Mouse (Mus musculus) forebrain, postnatal 0 days (tissue): Measurements from ENCODE around the gene Gm5128. TPM values are rescaled to one million over a fixed set of nuclear protein-coding genes. Genes with fewer than 3 reads are reported as not detected.
"Not testable (repeated sequence)": the region's sequence is repeated elsewhere in the genome, so short reads cannot be mapped to it uniquely, and the experiment has no call there.

Source experiments
- ATAC-seq: fragments of 200-750 bp; cut with Nextera tagmentation; 2 replicates; pipeline ENCODE4 v1.8.0; 2017; ENCODE audit warnings: mild to moderate bottlenecking, moderate library complexity
- DNase-seq: peaks from one replicate; pipeline ENCODE4 v3.0.0-alpha.2; 2015
- H3K27ac ChIP-seq: fragments of 300-500 bp; sonication (generic); 2 replicates; pipeline ENCODE4 v1.5.1; 2014; ENCODE audit warnings: low read depth, mild to moderate bottlenecking, antibody characterized with exemption, low read length, moderate library complexity, mixed read lengths
- H3K27me3 ChIP-seq: fragments of 300-500 bp; sonication (generic); 2 replicates; pipeline ENCODE4 v1.6.1; 2014; ENCODE audit warnings: mild to moderate bottlenecking, low read length, mixed read lengths; ENCODE audit not compliant: insufficient read depth
- H3K36me3 ChIP-seq: fragments of 300-500 bp; sonication (generic); 2 replicates; pipeline ENCODE4 v1.6.1; 2014; ENCODE audit warnings: mild to moderate bottlenecking, moderate library complexity; ENCODE audit not compliant: insufficient read depth
- H3K4me1 ChIP-seq: fragments of 300-500 bp; sonication (generic); 2 replicates; pipeline ENCODE4 v1.6.1; 2014; ENCODE audit warnings: antibody characterized with exemption; ENCODE audit not compliant: insufficient read depth
- H3K4me2 ChIP-seq: fragments of 300-500 bp; sonication (generic); 2 replicates; pipeline ENCODE4 v1.6.1; 2014; ENCODE audit warnings: low read depth, mild to moderate bottlenecking, moderate library complexity
- H3K4me3 ChIP-seq: fragments of 300-500 bp; sonication (generic); 2 replicates; pipeline ENCODE4 v1.5.1; 2014; ENCODE audit warnings: low read depth, low read length, mixed read lengths
- H3K9ac ChIP-seq: fragments of 300-500 bp; sonication (generic); 2 replicates; pipeline ENCODE4 v1.6.1; 2014; ENCODE audit warnings: mild to moderate bottlenecking
- H3K9me3 ChIP-seq: fragments of 300-500 bp; sonication (generic); 2 replicates; pipeline ENCODE4 v1.6.1; 2016; ENCODE audit warnings: low read length
- WGBS: fragments of 180-500 bp; shearing (Covaris S2); extraction: QIAGEN DNeasy Blood & Tissue Kit; methylation state at CpG from one replicate; pipeline ENCODE4 v1.1.7; 2014; 5-methylcytosine and 5-hydroxymethylcytosine counted together
- polyA plus RNA-seq: library from polyadenylated mRNA; unstranded; fragments of >200 nt; fragmentation: Nextera tagmentation; extraction: Ambion mirVana; gene quantifications from 2 replicates; pipeline ENCODE4 v1.2.1, GENCODE M21; 2015
- total RNA-seq: library from RNA; depleted of rRNA; stranded (reverse); fragments of >200 nt; gene quantifications from 2 replicates; pipeline ENCODE4 v1.2.3, GENCODE M21; 2014; rRNA removed

The Gm5128 gene
- total RNA-seq (not detected in 2 replicates), polyA plus RNA-seq (not detected in 2 replicates)

- WGBS = no CpG with 5 or more reads among the region's 15 CpGs
- H3K27ac ChIP-seq, H3K9ac ChIP-seq, H3K9me3 ChIP-seq, H3K4me1 ChIP-seq, H3K4me3 ChIP-seq, DNase-seq, H3K36me3 ChIP-seq, H3K4me2 ChIP-seq, H3K27me3 ChIP-seq, ATAC-seq: not testable (repeated sequence)
Observed at GRCm38 (mm10) chrX:135372984-135373383, at the start of gene Gm5128. TSS of gene Gm5128 (plus strand) at chrX:135373284.

- H3K4me2 ChIP-seq, H3K27me3 ChIP-seq, H3K27ac ChIP-seq, H3K4me3 ChIP-seq, H3K9ac ChIP-seq, H3K36me3 ChIP-seq, ATAC-seq, DNase-seq, H3K4me1 ChIP-seq, H3K9me3 ChIP-seq: not testable (repeated sequence)
- 19% methylated on average over 2 of the region's 6 CpGs for WGBS
Observed at GRCm38 (mm10) chrX:135360685-135361084, 12.4 kb upstream of the Gm5128 start.

GRCm38 (mm10) chrX:135361943-135362342 lies 11.1 kb upstream of the Gm5128 start:
- not testable (repeated sequence) for H3K36me3 ChIP-seq, H3K27ac ChIP-seq, H3K9ac ChIP-seq, ATAC-seq, H3K9me3 ChIP-seq, H3K4me1 ChIP-seq, H3K27me3 ChIP-seq, H3K4me2 ChIP-seq, H3K4me3 ChIP-seq, DNase-seq
- WGBS = no CpG with 5 or more reads among the region's 4 CpGs

DNA sequence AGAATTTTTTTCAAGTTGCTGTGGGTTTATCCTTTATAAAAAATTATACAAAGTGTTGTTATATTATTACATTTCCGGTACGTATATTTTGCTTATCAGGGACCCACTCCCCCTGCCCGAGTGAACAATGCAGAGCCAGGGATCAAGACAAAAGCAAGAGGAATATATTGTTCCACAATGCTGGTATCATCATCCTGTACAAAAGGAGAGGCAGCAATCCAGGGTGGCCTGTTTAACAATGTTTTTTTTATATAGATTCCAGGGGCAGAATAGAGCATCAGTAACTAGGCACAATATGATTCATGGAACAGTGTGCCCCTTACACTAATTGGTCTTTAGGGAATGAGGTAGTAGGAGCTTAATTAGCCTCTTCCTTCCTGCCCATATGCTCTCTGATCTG lies 30.5 kb downstream of the Gm5128 start:
- H3K9ac ChIP-seq, ATAC-seq, H3K9me3 ChIP-seq, DNase-seq, H3K4me2 ChIP-seq, H3K4me3 ChIP-seq, H3K27me3 ChIP-seq, H3K4me1 ChIP-seq, H3K27ac ChIP-seq, H3K36me3 ChIP-seq: not testable (repeated sequence)
- no CpG with 5 or more reads among the region's 3 CpGs for WGBS

DNA sequence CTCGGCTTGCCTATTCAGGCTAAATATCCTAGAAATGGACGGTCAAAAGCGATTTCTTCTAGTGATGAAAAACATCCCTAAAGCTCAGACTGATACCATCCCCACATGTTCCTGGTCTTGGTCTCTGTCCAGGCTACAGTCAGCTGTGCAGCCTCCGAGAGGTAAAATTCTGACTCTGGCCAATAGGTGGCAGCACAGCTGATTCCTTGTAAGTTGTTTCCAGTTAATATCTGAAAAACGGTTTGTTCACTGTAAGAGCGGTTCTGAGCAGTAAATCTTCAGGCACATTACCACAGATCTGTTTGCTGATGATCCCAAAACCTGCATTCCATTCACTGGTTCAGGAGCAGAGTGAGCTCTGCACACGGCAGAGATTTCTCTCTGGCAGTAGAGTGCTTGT lies 48.1 kb downstream of the Gm5128 start:
- H3K36me3 ChIP-seq, H3K4me1 ChIP-seq, H3K9ac ChIP-seq, H3K4me3 ChIP-seq, DNase-seq, H3K4me2 ChIP-seq, H3K27me3 ChIP-seq, ATAC-seq, H3K9me3 ChIP-seq, H3K27ac ChIP-seq: not testable (repeated sequence)
- WGBS = 43% methylated on average over 3 of the region's 7 CpGs

- not testable (repeated sequence) for H3K27ac ChIP-seq, DNase-seq, H3K9ac ChIP-seq
Observed at GRCm38 (mm10) chrX:135421824-135422223, 48.7 kb downstream of the Gm5128 start.

GRCm38 (mm10) chrX:135422473-135422872 lies 49.4 kb downstream of the Gm5128 start:
- not testable (repeated sequence) for ATAC-seq
- no CpG with 5 or more reads among the region's 4 CpGs for WGBS

More at GRCm38 (mm10) chrX:135421824-135422223, 48.7 kb downstream of the Gm5128 start:
- not testable (repeated sequence) for H3K4me3 ChIP-seq, H3K4me1 ChIP-seq, H3K27me3 ChIP-seq, ATAC-seq, H3K36me3 ChIP-seq, H3K9me3 ChIP-seq, H3K4me2 ChIP-seq

More at GRCm38 (mm10) chrX:135422473-135422872, 49.4 kb downstream of the Gm5128 start:
- not testable (repeated sequence) for H3K9ac ChIP-seq, H3K27me3 ChIP-seq, DNase-seq, H3K4me1 ChIP-seq, H3K4me3 ChIP-seq, H3K9me3 ChIP-seq, H3K36me3 ChIP-seq, H3K27ac ChIP-seq, H3K4me2 ChIP-seq

Other genes starting within 250 kb of the Gm5128 start
- not detected in 2 replicates for gene Gm15023, start 195.7 kb upstream of the Gm5128 start, total RNA-seq
- gene Gm15023, start 195.7 kb upstream of the Gm5128 start, polyA plus RNA-seq = not detected in 2 replicates
- gene Tceal6, start 162.6 kb upstream of the Gm5128 start, total RNA-seq = 19.9 and 21.2 TPM in 2 replicates
- gene Tceal6, start 162.6 kb upstream of the Gm5128 start, polyA plus RNA-seq = 46.1 and 57.9 TPM in 2 replicates
- not detected in 2 replicates for gene Pramel3, start 71.0 kb upstream of the Gm5128 start, total RNA-seq
- not detected in 2 replicates for gene Pramel3, start 71.0 kb upstream of the Gm5128 start, polyA plus RNA-seq
- gene Gm7903, start 60.6 kb downstream of the Gm5128 start, total RNA-seq = not detected in 2 replicates
- gene Gm7903, start 60.6 kb downstream of the Gm5128 start, polyA plus RNA-seq = 0.07 TPM in 1 of 2 replicates, not detected in the other
- gene AV320801, start 121.3 kb downstream of the Gm5128 start, total RNA-seq = not detected in 2 replicates
- gene AV320801, start 121.3 kb downstream of the Gm5128 start, polyA plus RNA-seq = not detected in 2 replicates
- not detected in 2 replicates for gene Nxf7, start 225.5 kb downstream of the Gm5128 start, total RNA-seq
- gene Nxf7, start 225.5 kb downstream of the Gm5128 start, polyA plus RNA-seq = not detected in 2 replicates